Mouse (Mus musculus) lung, postnatal 36 days (tissue): ENCODE data around the gene Plxnb2.

ENCODE experiments used
- DNase-seq: peaks from one replicate; pipeline ENCODE4 v3.0.0; 2022; ENCODE audit warnings: mixed read lengths

Plxnb2 gene

DNA sequence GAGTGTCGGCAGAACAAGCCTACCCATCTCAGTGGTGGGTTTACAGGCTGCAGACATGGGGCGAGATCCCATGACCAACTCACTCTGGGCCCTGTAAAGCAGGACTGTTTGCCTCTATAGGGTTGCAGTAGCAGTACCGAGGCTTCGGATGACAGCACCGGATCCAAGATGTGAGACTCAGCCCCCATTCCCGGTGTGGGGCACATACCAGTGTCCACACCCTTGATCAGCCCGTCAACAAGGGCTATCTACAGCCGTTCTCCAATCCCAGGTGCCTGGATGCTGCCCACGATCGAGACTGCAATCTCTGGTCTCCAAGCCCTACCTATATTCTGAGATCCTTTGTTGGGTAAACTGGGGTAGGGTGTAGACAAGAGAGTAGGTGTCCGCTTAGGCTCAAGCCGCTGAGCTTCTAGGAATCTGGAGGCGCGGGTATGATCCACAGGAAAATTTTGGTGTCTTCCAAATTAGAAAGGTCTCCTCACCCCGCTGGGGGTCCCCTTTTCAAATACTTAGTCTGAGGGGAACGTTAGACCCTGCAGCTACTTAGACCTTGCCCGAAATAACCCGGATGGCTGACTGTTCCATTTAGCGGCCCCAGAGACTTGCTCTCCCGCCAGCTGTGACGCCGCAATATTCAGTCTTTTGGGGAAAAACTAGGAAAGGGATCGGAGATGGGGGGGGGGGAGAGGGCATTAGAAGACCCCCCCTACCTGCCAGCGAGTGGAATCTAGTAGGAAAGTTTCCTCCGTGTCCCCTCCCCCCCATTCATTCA, 31.9 kb downstream of the Plxnb2 start:
- DNase-seq: no peak

DNA sequence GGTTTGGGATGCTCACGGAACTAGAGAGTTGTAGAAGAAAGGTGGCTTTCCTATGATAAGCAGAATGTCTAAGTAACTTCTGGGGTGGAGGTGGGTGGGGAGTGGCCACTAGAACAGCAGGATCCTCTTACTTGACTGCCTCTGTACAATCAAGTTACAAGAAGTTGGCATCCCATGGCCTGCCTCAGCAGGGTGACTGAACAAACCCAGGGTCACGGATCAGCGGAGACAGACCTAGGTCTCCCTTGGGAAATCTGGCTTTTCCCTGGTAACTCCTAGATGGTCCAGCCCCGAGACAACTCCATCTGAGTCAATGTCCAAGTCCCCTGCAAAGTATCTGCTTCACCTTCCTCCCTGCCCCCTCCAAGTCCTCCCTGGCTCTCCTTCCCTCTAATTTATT, 32.7 kb downstream of the Plxnb2 start:
- DNase-seq: no peak

DNA sequence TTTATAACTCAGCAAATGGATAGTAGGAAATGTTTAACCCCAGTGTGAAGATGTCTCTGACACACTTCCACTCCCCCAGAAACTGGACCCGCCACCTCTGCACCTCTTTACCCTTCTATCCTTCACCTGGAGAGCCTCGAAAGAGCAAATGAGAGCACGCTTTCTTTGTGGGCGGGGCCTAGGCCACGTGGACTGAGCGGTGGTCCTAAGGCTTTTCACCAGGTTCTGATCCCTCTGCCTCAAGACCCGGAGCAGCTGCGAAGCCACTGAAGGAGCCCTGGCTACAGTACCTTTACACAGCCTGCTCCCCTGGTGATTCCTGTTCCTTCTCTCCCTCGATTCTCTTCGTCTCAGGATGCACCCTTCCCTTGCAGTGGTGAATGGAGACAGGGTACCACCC, 33.1 kb downstream of the Plxnb2 start:
- DNase-seq: no peak

DNA sequence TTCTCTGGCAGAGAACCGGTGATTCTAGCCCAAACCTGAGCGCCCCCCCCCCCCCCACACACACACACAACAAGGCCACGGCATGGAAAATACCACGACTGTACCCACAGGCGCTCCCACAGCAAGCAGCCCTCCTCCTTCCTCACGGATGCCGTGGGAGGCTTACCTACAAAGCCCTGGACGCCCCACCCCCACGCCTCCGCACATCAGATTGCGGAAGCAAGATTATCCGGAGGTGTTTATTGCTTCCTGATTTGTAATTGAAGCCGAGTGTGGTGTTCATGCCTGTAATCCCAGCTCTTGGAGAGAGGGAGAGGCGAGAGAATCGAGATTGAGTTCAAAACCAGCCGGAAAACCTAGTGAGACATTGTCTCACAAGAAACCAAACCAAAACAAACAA, 33.6 kb downstream of the Plxnb2 start:
- peak; percentile 77 for DNase-seq

DNA sequence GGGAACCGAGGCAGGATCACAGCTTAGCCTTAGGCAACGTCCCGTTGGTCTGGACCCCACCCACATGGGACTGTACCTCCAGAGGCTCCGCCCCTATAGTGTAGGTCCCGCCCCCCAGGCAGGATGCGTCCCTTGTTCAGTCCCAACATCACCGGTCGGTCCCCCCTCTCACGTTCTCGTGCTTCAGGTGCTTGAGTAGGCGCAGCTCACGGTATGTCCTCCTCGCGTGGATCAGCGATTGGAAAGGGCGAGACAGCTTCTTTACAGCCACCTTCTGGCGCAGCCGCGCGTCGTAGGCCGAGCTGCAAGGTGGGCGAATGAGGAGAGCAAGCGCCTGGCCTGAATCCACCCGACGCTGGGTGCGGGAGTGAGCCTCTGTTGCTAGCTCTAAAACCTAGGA, 34.1 kb downstream of the Plxnb2 start:
- DNase-seq: peak; percentile 74

DNA sequence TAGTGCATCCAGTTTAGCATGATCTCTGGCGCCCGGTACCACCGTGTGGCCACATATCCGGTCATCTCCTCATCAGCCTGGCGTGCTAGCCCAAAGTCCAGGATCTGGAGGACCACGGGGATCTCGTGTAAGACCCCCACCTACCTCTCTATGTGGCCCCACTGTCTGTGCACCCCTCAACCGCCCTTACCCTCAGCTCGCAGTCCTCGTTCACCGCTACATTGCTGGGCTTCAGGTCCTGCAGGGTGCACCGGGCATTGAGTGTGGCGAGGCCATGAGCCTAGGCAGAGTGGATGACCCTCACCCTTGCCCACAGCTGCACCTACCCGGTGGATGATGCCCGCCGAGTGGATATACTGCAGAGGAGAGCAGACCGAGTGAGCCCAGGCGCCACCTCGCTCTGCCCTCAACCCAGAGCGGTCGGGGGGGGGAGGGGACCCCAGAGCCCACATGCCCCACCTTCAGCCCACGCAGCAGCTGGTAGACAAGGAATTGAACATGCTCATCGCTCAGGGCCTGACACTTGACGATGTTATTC, 34.7 kb downstream of the Plxnb2 start:
- DNase-seq: no peak

DNA sequence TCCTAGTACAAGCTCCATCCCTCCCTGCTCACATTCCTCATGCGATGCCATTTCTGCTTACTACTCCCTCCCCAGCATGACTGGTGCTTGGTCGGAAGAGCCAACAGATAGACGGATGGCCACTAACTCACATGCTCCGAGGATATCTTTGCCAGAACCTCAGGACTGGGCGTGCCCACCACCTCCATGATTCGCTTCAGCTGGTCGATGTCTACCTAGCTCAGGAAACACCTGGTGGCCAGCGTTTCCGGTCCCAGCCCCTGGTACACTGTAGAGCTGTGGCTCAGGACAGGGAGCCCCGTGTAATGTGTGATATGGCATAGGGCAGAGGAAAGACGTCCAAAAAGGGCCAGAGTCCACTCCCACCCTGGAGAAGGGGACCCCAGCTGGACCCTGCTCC, 35.6 kb downstream of the Plxnb2 start:
- no peak for DNase-seq

DNA sequence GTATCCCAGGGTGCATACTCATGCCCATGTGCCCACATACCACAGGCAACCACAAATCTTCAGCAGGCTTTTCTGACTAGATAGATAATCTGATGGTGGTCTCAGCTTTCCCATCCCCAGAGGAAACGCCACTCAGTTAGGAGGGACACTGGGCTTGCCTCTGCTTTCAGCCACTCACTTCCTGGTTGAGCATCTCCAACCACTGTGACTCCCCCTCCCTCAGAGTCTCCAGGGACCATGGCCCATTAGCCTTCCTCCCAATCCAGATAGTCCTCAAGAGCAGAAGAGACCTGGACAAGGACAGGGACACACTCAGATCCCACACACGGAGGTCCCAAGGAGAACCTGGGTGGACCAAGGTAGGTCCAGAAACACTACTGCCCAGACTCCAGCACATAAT, 37.5 kb downstream of the Plxnb2 start:
- no peak for DNase-seq

DNA sequence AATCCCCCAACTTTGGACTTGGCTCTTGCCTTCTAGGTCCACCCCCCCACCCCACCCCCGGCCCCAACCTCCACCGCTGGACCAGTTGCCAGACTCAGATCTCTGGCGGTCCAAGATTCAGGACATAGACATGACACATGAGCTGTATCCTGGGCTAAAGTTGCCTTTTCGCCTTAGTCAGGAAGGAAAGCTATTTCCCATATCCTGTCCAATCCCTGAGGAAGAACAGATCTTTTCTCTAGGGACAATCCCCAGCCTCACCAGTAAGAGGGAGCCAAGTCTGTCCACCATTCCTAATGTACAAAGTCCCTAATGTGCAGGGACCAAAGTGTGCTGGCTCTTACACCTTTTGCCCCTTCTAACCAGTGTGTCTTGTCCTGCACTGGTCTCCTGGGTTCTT, 38.7 kb downstream of the Plxnb2 start:
- peak; percentile 10 for DNase-seq

DNA sequence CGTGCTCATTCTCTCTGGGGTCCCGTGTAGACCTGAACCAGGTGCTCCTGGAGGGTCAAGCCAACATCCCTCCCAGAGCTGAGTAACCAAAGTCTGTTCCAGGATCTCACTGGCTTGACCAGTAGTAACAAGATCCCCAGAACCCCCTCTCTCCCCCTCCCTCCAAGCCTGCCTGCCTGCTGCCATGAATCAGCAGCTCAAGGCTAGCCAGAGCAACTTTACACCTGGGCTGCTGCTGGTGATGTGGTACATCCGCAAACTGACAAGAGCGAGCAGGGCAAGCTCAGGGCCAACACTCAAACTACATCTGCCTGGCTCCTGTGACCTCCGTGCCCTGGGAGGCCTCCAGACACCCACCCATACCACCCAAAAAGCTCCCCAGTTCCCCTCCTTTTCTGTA, 39.1 kb downstream of the Plxnb2 start:
- no peak for DNase-seq

DNA sequence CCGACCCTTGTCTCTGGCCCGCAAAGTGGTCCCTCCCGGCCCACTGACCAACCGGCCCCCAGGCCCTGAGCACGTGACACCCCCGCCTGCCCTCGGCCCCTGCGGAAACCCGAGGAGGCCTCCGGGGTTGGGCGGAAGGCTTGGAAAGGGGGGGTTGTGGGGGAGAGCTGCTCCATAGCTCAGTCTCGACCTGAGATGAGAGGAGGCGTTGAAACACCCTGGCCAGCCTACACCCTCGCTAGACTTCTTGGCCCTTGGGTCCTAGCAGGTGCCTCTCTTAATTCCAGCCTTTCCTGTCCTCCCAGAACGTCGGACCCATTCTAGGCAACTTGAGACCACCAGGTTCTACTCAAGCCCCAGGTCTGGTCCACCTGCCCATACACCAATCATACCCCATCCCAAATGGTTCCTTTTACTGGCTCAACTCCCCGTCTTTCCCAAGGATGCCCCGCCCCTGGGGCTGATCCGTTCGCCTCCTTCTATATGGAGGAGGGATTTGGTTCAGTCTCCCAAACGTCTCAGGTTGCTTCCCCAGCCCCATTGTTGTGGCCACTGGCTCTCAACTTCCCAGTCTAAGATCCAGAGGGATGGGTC, 39.8 kb downstream of the Plxnb2 start, which contains the start of gene Mapk12:
Gene Mapk12, minus strand, starts transcription at position 45 of the 594 bp plus-strand sequence.
- peak; percentile 78 for DNase-seq

DNA sequence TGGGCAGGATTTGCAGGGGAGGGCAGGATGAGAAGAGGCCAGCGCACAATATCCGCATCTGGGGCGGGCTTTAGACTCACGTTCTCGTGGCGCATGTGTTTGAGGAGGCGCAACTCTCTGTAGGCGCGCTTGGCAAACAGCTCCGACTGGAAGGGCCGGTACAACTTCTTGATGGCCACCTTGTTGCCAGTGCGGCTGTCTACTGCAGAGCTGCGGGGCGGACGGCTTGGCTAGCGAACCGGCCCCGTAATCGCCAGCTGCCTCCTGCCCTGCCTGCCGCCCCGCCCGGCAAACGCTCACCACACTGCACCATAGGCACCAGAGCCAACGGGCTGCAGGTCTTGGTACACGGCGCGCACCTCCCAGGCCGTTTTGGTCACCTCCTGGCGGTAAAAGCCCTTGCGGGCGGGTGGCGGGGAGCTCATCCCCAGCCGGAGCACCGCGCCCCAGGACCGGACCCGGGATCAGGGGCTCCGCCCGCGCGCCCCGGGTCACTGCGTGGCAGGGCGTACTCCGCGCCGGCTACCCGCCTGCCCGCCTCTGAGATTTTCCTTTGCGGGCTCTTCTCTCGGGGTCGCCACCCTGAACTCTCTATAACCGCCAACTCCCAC, 40.4 kb downstream of the Plxnb2 start:
- peak; percentile 83 for DNase-seq

DNA sequence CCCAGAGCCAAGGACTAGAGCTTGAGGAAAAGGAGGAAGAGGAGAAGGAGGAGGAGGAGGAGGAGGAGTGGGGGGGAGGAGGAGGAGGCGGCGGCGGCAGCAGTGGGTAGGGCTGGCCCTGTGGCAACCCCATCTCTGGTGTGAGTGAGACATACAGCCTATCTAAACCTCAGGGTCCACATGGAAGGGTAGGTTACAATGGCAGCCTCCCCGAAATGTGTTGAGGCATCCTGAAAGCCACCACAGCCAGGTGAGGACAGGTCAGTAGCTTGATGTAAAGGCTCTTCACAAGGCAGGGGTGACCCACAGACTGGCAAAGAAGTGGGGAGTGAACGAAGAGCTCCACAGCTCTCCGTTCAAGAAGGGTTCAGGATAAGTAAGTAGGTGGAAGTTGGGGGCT, 42.1 kb downstream of the Plxnb2 start:
- no peak for DNase-seq

DNA sequence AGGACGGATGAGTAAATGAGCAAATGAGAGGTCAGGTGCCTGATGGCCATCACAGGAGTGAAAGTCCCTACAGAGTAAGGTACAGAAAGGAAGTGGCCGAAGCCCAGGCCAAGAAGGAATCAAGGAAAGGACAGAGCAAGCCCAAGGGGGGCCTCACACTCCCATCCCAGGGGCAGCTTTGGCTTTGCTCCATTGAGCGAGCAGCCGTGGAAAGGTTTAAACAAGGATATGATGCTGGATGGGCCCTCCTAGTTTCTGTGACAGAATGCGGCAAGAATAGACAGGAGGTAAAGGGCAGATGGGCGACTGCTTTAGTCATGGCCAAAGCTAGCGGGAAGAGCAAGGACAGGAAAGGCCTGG, 42.6 kb downstream of the Plxnb2 start:
- DNase-seq: no peak

DNA sequence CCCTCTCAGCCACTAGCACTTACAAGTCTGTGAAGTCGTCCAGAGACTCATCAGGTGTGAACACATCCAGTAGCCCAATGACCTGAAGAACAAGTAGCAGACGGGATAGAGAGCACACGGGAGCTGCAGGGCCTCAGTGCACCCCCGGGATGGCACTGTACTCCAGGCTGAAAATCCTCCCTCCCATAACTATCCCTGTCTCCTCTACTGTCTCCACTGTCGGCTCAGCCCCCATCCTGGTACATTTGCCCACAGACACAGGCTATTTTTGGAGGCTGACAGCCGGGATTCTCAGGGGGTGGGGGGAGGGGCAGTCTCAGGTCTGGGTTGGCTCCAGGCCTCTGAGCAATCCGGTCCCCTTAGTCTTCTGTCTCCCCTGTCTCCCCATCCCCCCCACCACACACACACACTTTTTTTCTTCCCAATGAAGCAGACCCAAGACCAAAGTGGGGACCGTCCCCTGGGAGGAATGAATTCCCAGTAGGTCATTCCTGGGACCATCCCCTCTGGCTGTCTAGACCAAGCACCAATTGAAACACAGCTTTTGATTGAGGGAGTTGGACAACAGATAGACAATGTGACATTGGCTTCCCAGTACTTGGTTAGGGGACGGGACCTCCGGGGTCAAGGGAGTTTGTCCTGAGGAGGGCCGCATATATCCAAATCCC, 43.1 kb downstream of the Plxnb2 start:
- DNase-seq: no peak

DNA sequence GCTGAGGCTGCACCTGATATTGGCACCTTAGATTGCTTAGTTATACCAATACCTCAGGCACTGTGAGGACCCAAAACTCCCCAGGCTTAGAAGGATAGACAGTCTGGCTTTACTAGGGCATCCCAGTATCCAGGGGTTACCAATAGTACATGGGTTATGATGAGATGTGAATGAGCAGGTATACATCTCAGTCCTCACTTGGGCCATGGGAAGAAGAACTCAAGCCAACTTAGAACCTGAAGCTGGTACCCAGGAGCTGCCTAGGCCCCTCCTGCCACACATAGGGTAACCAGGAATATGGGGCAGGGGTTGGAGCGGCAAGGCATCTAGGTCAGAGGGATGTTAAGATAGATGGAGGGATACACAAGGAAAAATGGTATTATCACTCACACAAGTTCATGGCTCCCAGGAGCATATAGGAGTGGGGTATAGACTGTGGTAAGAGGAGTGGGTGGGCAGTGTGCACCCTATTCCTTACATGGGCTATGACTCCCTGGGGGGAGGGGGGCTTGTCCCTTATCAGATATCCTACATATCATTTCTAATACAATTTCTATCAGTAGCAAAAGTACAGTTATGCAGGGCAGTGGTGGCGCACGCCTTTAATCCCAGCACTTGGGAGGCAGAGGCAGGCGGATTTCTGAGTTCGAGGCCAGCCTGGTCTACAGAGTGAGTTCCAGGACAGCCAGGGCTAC, 44.0 kb downstream of the Plxnb2 start:
- no peak for DNase-seq

DNA sequence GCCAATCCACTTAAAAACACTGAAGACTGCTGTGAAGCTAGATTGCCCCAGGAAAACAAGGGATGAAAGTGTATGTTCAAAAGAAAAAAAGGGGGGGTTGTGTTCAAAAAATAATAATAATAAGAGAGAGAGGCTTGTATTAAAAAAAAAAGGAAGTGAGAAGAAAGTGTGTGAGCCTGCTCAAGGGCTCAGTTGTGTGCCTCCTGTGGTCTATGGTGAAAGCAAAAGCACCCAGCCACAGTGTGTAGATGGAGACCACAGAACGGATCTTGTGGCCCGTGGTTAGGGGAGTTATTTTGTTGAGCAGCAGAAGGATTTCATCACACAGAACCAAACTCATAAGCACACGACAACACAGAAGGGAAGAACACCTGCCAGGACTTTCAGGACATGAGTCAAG, 49.3 kb downstream of the Plxnb2 start:
- DNase-seq: peak; percentile 76

DNA sequence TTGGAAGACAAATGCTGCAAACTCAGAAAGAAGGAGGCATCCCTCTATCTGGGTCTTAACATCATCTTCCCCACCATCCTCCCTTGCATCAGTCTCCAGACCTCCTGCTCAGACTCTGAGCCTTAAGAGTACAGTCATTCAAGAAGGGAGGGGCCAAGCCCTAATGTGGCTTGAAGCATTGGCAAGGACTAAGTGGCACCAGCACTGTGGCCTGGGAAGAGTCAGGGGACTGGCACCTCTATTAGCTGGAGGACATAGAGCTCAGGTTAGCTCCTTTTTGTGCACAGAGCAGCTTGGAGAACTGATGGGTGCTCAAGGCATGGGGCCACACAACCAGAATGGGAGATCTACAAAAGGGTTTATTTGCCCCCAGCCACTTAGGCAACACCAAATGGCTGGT, 50.3 kb downstream of the Plxnb2 start:
- no peak for DNase-seq

DNA sequence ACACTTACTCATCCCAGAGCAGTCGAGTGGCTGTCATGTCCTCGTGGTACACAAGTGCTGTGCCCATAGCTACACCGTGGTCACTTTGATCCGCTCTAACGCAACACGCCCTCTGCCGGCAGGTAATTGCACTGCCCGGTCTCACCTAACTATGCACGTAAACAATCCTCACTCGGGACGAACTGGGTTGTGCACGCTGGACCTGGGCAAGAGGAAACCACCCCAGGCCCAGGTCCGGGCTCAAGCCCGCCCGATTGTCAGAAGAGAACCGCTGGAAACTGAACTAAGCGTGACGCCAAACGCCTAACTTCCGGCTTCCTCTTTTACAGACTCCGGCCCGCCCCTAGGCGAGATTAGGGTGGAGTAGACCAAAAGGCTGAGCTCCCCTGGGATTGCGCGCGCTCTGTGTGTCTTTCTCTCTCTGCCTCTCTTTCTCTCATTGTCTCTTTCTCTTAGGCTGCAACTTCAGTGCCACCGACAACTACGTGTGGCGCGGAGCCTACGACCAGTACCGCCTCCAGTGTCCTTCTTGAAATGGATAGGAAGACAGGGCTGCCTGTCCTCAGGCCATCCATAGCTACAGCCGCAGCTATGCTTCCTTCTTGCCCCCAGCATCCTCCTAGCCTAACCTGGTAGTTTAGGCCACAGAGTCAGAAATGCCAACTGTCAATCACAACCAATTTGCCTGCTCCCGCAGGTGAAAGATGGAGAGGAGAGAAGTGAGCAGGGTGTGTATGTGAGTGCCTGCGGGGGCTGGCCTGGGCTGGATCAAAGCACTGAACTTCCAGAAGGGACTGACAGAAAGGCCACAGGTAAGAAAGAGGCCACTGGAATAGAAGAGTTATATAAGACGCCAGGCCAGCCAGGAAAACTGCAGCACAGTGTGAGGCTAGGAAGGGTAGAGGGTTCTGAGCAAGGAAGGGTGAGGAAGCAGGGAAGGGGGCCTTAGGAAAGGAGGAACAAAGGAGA, 51.9 kb downstream of the Plxnb2 start, which contains the start of gene Hdac10:
Gene Hdac10, minus strand, starts transcription at position 319 of the 969 bp plus-strand sequence.
- peak; percentile 92 for DNase-seq

DNA sequence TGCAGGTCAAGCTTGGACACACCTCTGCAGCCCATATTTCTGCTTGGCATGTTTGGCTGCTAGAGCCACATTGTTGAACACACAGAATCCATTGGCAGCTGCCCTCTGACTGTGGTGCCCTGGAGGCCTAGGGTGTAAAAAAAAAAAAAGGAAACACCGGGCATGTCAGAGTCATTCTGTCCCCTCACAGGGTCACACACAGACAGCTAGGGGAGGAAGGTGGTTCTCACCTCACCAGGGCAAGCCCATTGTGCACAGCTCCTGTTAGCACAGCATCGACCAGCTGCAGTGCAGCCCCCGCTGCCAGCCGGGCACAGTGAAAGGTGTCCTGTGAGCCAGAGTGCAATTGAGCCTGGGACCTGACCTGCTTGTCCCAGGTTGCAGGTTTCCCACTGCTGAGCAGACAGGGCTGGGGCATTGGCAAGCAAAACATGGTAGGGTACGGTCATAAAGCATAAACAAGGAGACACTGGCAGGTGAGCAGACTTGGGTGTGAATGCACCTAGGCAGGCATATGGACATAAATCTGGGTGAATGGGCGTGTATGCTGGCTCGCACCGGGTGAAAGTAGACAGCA, 53.1 kb downstream of the Plxnb2 start:
- DNase-seq: no peak

DNA sequence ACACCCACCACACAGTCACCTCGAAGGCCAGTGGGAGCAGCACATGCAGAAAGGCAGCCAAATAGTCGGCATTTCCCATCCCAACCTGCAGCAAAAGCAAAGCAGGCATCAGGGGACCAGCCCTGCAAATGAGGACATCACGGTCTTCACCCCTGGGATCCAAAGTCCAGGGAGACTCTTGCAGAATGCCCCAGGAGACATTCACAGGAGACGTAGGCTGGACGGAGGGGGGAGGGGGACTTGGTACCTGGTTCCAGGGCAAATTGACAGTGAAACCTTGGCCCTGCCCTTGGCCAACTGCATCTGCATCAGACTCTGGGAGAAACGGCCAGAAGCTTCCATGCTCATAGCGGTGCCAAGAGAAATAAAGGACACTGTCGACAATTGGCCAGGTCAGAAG, 54.0 kb downstream of the Plxnb2 start:
- DNase-seq: no peak
